Mouse (Mus musculus): ENCODE data around the gene Fosl1. TPM values are rescaled to one million over a fixed set of nuclear protein-coding genes. Genes with fewer than 3 reads are reported as not detected.

Fosl1 gene
- 0.71 TPM for total RNA-seq (2023)

GRCm38 (mm10) chr19:5447515-5448353, at the start of gene Fosl1:
TSS of gene Fosl1 (plus strand) at chr19:5447547.

DNA sequence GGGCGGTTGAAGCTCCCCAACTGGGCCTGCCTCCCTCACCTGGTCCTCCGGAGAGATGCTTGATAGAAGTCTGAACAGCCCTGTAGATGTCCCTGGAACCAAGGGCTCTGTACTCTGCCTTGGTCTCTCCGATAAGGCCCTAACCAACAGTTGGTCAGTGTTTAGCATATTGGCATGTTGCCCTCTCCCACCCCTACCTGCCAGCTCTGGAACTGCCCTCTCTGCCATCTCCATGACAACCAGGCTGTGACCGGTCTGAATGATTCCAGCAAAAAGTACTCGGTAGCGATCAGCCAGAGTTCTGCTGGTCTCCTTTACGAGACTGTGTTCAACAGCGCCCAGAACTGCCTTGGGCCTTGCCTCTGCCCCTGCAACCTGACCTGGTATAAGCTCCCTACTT, 45.1 kb upstream of the Fosl1 start, which contains the start of gene Tsga10ip:
Tsga10ip (minus strand) TSS at position 234 of the 400 bp plus-strand sequence.

GRCm38 (mm10) chr19:5424782-5425741, 22.3 kb upstream of the Fosl1 start, which contains the start of the genes Drap1 and AI837181:
TSS of gene Drap1 (minus strand) at chr19:5424979.
TSS of gene AI837181 (plus strand) at chr19:5425144.

DNA sequence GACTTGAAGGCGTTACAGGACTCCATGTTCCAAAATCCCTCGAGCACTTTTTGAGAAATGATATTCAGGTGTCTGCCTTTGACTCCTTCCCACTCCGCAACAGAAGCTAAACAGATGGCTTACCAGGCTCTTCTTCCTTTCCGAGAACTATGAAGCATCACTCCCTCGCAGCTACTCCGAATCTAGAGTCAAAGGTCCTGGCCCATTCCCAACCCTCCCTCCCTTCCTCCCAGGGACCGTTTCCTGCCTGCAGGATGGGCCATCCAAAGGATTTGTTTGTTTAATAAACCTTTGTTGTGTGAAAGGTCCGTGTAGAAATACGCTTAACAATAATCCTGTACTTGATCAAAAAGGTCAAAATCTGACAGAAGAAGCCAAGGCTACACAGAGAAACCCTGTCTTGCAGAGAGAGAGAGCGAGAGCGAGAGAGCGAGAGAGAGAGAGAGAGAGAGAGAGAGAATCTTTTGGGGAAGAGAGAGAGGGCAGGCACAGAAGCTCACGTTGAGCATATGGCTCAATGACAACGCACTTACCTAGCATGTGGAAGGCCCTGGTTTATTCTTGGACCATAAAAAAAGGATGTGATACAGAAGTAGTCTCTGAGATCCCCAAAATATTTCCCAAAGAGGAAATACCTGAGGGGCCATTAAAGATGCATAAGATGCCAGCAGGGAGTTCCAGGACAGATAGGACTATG, 10.5 kb downstream of the Fosl1 start, which contains the start of gene Ccdc85b:
Ccdc85b (minus strand) TSS at position 149 of the 697 bp plus-strand sequence.

DNA sequence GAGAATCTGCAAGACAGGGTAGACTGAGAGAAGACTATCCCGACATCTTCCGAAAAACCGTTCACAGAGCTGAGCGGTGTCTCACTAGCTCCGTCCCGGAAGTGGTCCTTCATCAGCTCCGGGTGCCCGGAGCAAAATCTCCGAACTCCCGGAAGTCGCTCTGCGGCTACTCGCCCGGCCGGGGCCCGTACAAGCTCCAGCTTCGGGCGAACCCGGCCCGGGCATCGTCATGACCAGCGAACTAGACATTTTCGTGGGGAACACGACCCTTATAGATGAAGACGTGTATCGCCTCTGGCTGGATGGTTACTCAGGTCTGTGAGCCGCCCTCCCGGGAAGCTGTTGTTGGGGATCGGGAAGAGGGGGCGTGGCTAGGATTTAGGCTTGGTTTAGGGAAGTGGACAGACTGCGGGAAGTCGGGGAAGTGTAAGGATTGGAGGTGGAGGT, 13.1 kb downstream of the Fosl1 start, which contains the start of gene Fibp:
Fibp (plus strand) TSS at position 151 of the 447 bp plus-strand sequence.

DNA sequence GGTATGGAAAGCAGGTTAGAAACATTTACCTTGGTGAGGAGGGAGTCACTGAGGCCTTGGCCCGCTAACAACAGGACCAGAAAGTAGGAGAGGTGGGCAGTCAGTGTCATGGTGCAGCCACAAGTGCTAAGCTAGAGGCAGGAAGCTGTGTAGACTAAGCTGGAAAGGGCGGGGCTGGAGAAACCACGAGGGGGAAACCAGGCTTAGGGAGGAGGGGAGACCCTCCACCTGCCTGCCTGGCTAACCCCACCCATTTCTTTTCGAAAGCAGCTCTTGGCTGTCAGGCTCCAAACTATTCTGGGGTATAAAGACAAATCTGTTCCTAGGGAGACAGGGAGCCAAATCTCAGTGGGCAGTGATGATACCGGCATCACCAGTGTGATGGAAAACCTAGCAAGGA, 21.0 kb downstream of the Fosl1 start, which contains the start of gene Ctsw:
Ctsw (minus strand) TSS at position 134 of the 400 bp plus-strand sequence.

DNA sequence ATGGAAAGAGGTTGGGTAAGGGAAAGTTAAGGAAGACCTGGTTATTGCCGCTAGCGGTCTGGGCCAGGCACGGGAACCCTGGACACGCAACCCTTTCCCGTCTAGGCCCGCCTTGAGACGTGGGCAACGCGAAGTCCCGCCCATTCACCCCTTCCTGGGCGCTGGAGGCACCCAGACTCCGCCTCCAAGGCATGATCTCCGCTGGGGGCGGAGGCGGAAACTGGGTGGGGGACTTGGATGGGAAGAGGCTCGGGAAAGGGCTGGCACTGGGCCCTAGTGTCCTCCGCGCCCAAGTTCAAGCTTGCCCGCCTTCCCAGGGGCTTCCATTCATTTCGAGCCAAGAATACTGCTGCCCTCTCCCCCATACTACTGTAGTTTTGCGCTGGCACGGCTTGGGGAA, 26.4 kb downstream of the Fosl1 start, which contains the start of gene Efemp2:
Efemp2 (plus strand) TSS at position 235 of the 400 bp plus-strand sequence.

GRCm38 (mm10) chr19:5487768-5488550, 40.6 kb downstream of the Fosl1 start, which contains the start of gene Mus81:
TSS of gene Mus81 (minus strand) at chr19:5488402.

GRCm38 (mm10) chr19:5490313-5490897, 43.1 kb downstream of the Fosl1 start, which contains the start of gene Cfl1:
TSS of gene Cfl1 (plus strand) at chr19:5490455.

DNA sequence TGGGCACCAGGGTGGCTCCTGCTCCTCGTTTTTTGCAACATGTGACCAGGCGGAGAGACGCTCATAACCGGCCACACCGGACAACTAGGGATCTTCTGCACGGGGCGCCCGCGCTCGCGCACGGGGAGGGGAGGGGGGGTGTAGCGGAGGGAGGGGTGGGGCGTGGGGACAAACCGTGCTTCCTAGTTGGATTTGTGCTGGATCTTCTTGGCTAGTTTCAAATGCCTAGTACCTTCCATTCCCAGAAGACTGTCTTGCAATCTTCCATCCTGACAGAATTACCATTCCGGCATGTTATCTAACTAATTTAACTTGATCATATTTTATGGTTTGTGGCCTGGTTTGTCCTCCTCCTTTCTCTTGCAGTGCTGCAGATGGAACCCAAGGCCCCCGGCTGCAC, 56.3 kb downstream of the Fosl1 start, which contains the start of gene 1700020D05Rik:
1700020D05Rik (minus strand) TSS at position 101 of the 400 bp plus-strand sequence.

Other genes starting within 250 kb of the Fosl1 start
- 132 TPM for gene Pacs1, start 174.4 kb upstream of the Fosl1 start, total RNA-seq (2023)
- gene Sf3b2, start 152.1 kb upstream of the Fosl1 start, total RNA-seq (2023) = 247 TPM
- not detected for gene Gal3st3, start 149.2 kb upstream of the Fosl1 start, total RNA-seq (2023)
- not detected for gene Catsper1, start 111.8 kb upstream of the Fosl1 start, total RNA-seq (2023)
- not detected for gene Cst6, start 98.0 kb upstream of the Fosl1 start, total RNA-seq (2023)
- 41.9 TPM for gene Eif1ad, start 80.8 kb upstream of the Fosl1 start, total RNA-seq (2023)
- gene Banf1, start 80.4 kb upstream of the Fosl1 start, total RNA-seq (2023) = 106 TPM
- gene Sart1, start 58.8 kb upstream of the Fosl1 start, total RNA-seq (2023) = 200 TPM
- 1.4 TPM for gene Tsga10ip, start 45.0 kb upstream of the Fosl1 start, total RNA-seq (2023)
- 174 TPM for gene Drap1, start 22.6 kb upstream of the Fosl1 start, total RNA-seq (2023)
- gene AI837181, start 22.4 kb upstream of the Fosl1 start, total RNA-seq (2023) = 61.4 TPM
- gene Ccdc85b, start 10.3 kb downstream of the Fosl1 start, total RNA-seq (2023) = 7.5 TPM
- 76.3 TPM for gene Fibp, start 13.1 kb downstream of the Fosl1 start, total RNA-seq (2023)
- 54.6 TPM for gene Ctsw, start 21.0 kb downstream of the Fosl1 start, total RNA-seq (2023)
- 1.6 TPM for gene Efemp2, start 26.4 kb downstream of the Fosl1 start, total RNA-seq (2023)
- 47.9 TPM for gene Mus81, start 40.9 kb downstream of the Fosl1 start, total RNA-seq (2023)
- 1,409 TPM for gene Cfl1, start 42.9 kb downstream of the Fosl1 start, total RNA-seq (2023)
- gene 1700020D05Rik, start 56.2 kb downstream of the Fosl1 start, total RNA-seq (2023) = 1.4 TPM
- 6.6 TPM for gene Snx32, start 63.0 kb downstream of the Fosl1 start, total RNA-seq (2023)
- gene Ovol1, start 113.1 kb downstream of the Fosl1 start, total RNA-seq (2023) = not detected
- 24.4 TPM for gene Ap5b1, start 120.5 kb downstream of the Fosl1 start, total RNA-seq (2023)
- gene Rnaseh2c, start 154.3 kb downstream of the Fosl1 start, total RNA-seq (2023) = 97.8 TPM
- gene Kat5, start 162.7 kb downstream of the Fosl1 start, total RNA-seq (2023) = 120 TPM
- gene Rela, start 189.9 kb downstream of the Fosl1 start, total RNA-seq (2023) = 154 TPM
- 202 TPM for gene Sipa1, start 216.2 kb downstream of the Fosl1 start, total RNA-seq (2023)
- 51.2 TPM for gene Map3k11, start 241.2 kb downstream of the Fosl1 start, total RNA-seq (2023)
- gene Pcnx3, start 241.4 kb downstream of the Fosl1 start, total RNA-seq (2023) = 191 TPM